Mouse (Mus musculus): ENCODE results near the gene Vwa8. TPM values are rescaled to one million over a fixed set of nuclear protein-coding genes. Genes with fewer than 3 reads are reported as not detected.
"Not testable (repeated sequence)": the region's sequence is repeated elsewhere in the genome, so short reads cannot be mapped to it uniquely, and the experiment has no call there.

Vwa8 gene
- total and polyA plus RNA-seq, 3 experiments: 4.5 to 35.4 (median 18.5) TPM

DNA sequence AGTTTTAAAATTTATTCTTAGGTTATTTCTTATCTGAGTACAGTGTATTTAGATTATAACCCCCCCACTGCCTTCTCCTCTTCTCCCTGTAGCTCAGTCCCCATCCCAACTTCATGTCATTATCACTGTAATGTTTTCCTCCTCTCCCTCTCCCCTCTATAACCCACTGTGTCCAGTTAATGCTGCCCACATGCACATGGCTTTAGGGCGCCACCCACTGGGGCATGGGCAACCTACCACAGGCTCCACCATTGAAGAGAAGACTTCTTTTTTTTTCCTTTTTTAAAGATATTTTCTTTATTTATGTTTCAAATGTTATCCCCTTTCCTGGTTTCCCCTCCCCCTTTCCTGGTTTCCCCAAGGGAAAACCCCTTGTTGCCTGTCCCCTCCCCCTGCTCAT lies 154.7 kb downstream of the Vwa8 start:
- ATAC-seq (ENCODE audit: extremely low read depth, insufficient number of reproducible peaks, low FRiP score, poor library complexity, severe bottlenecking) (no peak), DNase-seq (ENCODE audit: low spot score) (no peak)
- no peaks in the 10 kb centered on the region for H3K27me3 ChIP-seq (ENCODE audit: insufficient read depth, low read length)

DNA sequence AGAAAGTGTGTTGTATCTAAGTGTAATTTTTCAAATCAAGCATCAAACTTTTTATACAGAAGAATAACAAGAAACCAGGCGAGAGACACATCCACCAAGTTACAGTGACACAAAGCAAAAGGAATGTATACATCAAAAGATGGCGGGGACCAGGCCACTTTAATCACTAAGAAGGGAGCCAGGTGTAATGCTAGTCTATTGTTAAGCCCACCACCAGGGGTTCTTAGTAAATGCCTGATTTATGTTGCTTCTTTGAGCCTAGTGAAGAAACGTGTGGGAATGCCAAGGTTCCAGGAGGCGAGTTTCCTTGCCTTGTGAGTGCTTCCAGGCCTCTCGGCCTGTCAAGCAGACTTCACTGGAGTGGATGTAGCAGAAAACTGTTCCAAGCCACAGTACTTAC lies 168.9 kb downstream of the Vwa8 start:
- not testable (repeated sequence) for H3K4me3 ChIP-seq (ENCODE audit: low read depth, low read length); H3K27me3 ChIP-seq (ENCODE audit: insufficient read depth, low read length); DNase-seq (ENCODE audit: low spot score); H3K9me3 ChIP-seq (replicated peaks); ATAC-seq (ENCODE audit: extremely low read depth, insufficient number of reproducible peaks, low FRiP score, poor library complexity, severe bottlenecking); H3K4me1 ChIP-seq (ENCODE audit: insufficient read depth, low read depth, low read length)
- peaks cover 13% of the 10 kb centered on the region for H3K36me3 ChIP-seq (replicated peaks)

More for the DNA sequence above, 154.7 kb downstream of the Vwa8 start:
- no peaks in the 10 kb centered on the region for H3K9me3 ChIP-seq (replicated peaks)
- peaks cover 21% of the 10 kb centered on the region for H3K36me3 ChIP-seq (replicated peaks)
- H3K4me3 ChIP-seq (ENCODE audit: low read depth, low read length): no peak overlapping the region
- no peak for TF ChIP-seq GATA1 (IDR thresholded peaks at IDR 0.05; ENCODE audit: borderline replicate concordance, low read length)
- no peak for TF ChIP-seq GATA2 (IDR thresholded peaks at IDR 0.05; ENCODE audit: borderline replicate concordance, low read depth, low read length)
- H3K4me1 ChIP-seq (ENCODE audit: insufficient read depth, low read depth, low read length): no peaks in the 10 kb centered on the region

DNA sequence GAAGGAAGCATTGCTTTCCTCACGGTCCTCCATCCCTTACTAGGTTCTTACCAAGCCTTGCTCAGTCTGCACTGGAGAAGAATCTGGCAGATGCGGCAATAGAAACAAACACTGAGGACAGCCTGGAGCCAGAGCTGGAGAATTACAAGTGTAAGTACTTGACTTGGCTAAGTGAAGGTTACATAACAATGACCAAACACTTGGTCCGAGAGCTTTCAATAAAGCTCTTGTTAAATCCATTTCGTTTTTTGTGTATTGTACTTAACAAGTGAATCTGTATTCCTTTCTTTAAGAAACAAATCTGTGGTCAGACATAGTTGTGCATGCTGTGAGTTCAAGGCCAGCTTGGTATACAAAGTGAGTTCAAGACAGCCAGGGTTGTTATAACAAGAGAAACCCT lies 169.7 kb downstream of the Vwa8 start:
- TF ChIP-seq GATA1 (IDR thresholded peaks at IDR 0.05; ENCODE audit: borderline replicate concordance, low read length) (no peak), TAL1 (conservative IDR thresholded peaks at IDR 0.05; ENCODE audit: low read depth, low read length) (no peak), CTCF (IDR thresholded peaks at IDR 0.05; ENCODE audit: low read depth, low read length) (no peak), GATA2 (IDR thresholded peaks at IDR 0.05; ENCODE audit: borderline replicate concordance, low read depth, low read length) (no peak), POLR2AphosphoS5 (IDR thresholded peaks at IDR 0.05; ENCODE audit: insufficient replicate concordance, low read depth, low read length) (no peak)
- Histone ChIP-seq H3K4me1 (ENCODE audit: insufficient read depth, low read depth, low read length) (no peaks in the 10 kb centered on the region), H3K27me3 (ENCODE audit: insufficient read depth, low read length) (no peaks in the 10 kb centered on the region), H3K9me3 (replicated peaks) (no peaks in the 10 kb centered on the region), H3K4me3 (ENCODE audit: low read depth, low read length) (no peak overlapping the region), H3K36me3 (replicated peaks) (peaks cover 20% of the 10 kb centered on the region)
- DNase-seq (ENCODE audit: low spot score) (no peak), ATAC-seq (ENCODE audit: extremely low read depth, insufficient number of reproducible peaks, low FRiP score, poor library complexity, severe bottlenecking) (no peak)

DNA sequence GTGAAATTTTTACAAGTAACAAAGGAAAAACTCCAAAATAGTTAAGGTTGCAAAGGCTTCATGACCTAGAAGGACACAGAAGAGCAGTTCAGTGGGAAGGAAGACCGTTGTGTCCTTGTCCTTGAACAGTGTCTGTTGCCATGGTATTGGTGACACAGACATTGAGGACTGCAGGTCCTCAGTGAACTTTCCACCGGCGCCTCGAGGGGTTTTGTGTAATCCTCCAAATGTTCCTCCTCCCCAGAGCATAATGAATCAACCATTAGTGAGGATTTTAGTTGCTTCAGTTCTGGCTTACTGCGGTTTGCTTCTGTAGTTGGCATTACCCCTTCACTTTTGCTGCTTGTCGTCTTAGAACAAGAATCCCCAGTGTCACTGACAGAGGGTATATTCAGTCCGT lies 172.9 kb downstream of the Vwa8 start:
- Histone ChIP-seq H3K4me3 (ENCODE audit: low read depth, low read length) (no peak overlapping the region), H3K27me3 (ENCODE audit: insufficient read depth, low read length) (no peaks in the 10 kb centered on the region), H3K9me3 (replicated peaks) (no peaks in the 10 kb centered on the region), H3K4me1 (ENCODE audit: insufficient read depth, low read depth, low read length) (no peaks in the 10 kb centered on the region), H3K36me3 (replicated peaks) (peaks cover 28% of the 10 kb centered on the region)
- ATAC-seq (ENCODE audit: extremely low read depth, insufficient number of reproducible peaks, low FRiP score, poor library complexity, severe bottlenecking): no peak
- no peak for TF ChIP-seq TAL1 (conservative IDR thresholded peaks at IDR 0.05; ENCODE audit: low read depth, low read length)
- TF ChIP-seq CTCF (IDR thresholded peaks at IDR 0.05; ENCODE audit: low read depth, low read length): no peak
- no peak for TF ChIP-seq POLR2AphosphoS5 (IDR thresholded peaks at IDR 0.05; ENCODE audit: insufficient replicate concordance, low read depth, low read length)
- no peak for TF ChIP-seq GATA2 (IDR thresholded peaks at IDR 0.05; ENCODE audit: borderline replicate concordance, low read depth, low read length)
- no peak for TF ChIP-seq GATA1 (IDR thresholded peaks at IDR 0.05; ENCODE audit: borderline replicate concordance, low read length)
- no peak for DNase-seq (ENCODE audit: low spot score)

DNA sequence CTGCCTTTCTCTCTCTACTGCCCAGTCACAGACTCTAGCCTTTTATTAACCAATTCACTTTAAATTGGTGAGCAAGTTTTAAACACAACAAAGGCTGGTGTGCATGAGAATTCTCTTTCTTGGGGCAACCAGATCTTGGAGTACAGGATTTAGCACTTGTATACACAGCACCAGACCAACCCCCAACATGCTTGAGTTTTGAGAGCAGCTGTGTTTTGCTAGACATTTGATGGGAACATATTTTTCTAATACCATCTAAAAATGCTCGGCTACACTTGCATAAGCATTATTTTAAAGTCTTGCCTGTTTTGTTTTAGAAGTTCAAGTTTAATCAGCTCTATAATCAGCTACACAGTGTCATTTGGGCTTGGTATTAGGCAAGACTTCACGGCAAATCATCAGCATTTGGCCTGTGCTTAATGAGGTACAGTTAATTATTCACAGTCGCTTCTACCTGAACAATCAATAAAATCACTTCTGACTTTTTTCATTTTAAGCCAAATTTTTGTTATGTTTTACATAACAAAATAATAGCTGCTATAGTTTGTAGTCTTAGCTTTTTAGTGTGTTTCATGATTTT lies 180.2 kb downstream of the Vwa8 start:
- H3K4me3 ChIP-seq (ENCODE audit: low read depth, low read length): no peak overlapping the region
- H3K27me3 ChIP-seq (ENCODE audit: insufficient read depth, low read length): no peaks in the 10 kb centered on the region
- DNase-seq (ENCODE audit: low spot score) (no peak), ATAC-seq (ENCODE audit: extremely low read depth, insufficient number of reproducible peaks, low FRiP score, poor library complexity, severe bottlenecking) (no peak)
- TF ChIP-seq POLR2AphosphoS5 (IDR thresholded peaks at IDR 0.05; ENCODE audit: insufficient replicate concordance, low read depth, low read length) (no peak), GATA1 (IDR thresholded peaks at IDR 0.05; ENCODE audit: borderline replicate concordance, low read length) (no peak), GATA2 (IDR thresholded peaks at IDR 0.05; ENCODE audit: borderline replicate concordance, low read depth, low read length) (no peak), CTCF (IDR thresholded peaks at IDR 0.05; ENCODE audit: low read depth, low read length) (no peak), TAL1 (conservative IDR thresholded peaks at IDR 0.05; ENCODE audit: low read depth, low read length) (no peak)
- H3K36me3 ChIP-seq (replicated peaks): peaks cover 44% of the 10 kb centered on the region
- H3K9me3 ChIP-seq (replicated peaks): no peaks in the 10 kb centered on the region
- no peaks in the 10 kb centered on the region for H3K4me1 ChIP-seq (ENCODE audit: insufficient read depth, low read depth, low read length)

DNA sequence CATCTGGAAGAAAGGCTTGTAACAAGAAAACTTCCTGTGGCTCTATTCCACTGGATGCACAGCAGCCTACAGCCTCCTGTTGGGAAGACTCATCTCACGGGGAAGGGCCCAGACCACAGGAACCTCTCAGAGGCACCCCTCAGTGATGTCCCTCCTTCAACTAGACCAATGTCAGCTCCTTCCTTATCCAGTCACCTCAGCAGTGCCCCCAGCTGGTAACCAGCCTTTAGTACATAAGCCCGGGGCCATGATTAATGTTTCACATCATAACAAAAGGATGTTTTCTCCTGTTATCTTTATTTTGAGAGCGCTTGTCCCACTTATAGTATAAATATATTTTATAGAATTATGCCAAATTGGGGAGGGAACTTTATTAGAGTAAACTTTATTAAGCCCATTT lies 181.9 kb downstream of the Vwa8 start:
- no peaks in the 10 kb centered on the region for H3K27me3 ChIP-seq (ENCODE audit: insufficient read depth, low read length)
- H3K9me3 ChIP-seq (replicated peaks): no peaks in the 10 kb centered on the region
- H3K36me3 ChIP-seq (replicated peaks): peaks cover 52% of the 10 kb centered on the region
- DNase-seq (ENCODE audit: low spot score): no peak
- H3K4me3 ChIP-seq (ENCODE audit: low read depth, low read length): no peak overlapping the region
- TF ChIP-seq TAL1 (conservative IDR thresholded peaks at IDR 0.05; ENCODE audit: low read depth, low read length) (no peak), GATA2 (IDR thresholded peaks at IDR 0.05; ENCODE audit: borderline replicate concordance, low read depth, low read length) (no peak), CTCF (IDR thresholded peaks at IDR 0.05; ENCODE audit: low read depth, low read length) (no peak), GATA1 (IDR thresholded peaks at IDR 0.05; ENCODE audit: borderline replicate concordance, low read length) (no peak), POLR2AphosphoS5 (IDR thresholded peaks at IDR 0.05; ENCODE audit: insufficient replicate concordance, low read depth, low read length) (no peak)
- H3K4me1 ChIP-seq (ENCODE audit: insufficient read depth, low read depth, low read length): no peaks in the 10 kb centered on the region
- ATAC-seq (ENCODE audit: extremely low read depth, insufficient number of reproducible peaks, low FRiP score, poor library complexity, severe bottlenecking): no peak

DNA sequence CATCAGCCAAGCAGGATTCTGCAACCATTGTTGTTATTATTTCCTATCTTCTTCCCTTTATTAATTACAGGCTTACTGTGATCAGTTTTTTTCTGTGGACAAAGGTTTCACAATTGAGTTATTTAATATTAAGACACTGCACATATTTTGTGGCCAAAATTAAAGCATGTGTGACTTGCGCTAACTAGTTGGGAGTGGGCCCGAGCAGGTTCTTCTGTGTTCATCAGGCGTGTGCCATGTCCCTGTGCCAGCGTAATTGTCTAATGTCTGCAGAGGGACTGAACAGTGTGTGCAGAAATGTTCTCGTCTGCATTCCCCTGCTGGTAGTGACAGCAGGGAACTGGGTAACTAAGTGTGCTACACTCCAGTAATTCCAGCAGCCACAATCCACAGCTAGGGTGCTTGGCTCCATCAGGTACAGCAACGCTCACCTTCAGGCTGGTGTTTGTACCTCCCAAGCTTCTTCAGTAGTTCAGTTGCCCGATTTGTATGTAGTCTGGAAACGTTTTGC lies 182.4 kb downstream of the Vwa8 start:
- DNase-seq (ENCODE audit: low spot score): no peak
- TF ChIP-seq CTCF (IDR thresholded peaks at IDR 0.05; ENCODE audit: low read depth, low read length) (no peak), GATA1 (IDR thresholded peaks at IDR 0.05; ENCODE audit: borderline replicate concordance, low read length) (no peak)
- no peak for ATAC-seq (ENCODE audit: extremely low read depth, insufficient number of reproducible peaks, low FRiP score, poor library complexity, severe bottlenecking)
- peaks cover 53% of the 10 kb centered on the region for H3K36me3 ChIP-seq (replicated peaks)
- H3K4me1 ChIP-seq (ENCODE audit: insufficient read depth, low read depth, low read length): no peaks in the 10 kb centered on the region
- no peaks in the 10 kb centered on the region for H3K27me3 ChIP-seq (ENCODE audit: insufficient read depth, low read length)
- no peaks in the 10 kb centered on the region for H3K9me3 ChIP-seq (replicated peaks)
- H3K4me3 ChIP-seq (ENCODE audit: low read depth, low read length): no peak overlapping the region
